In the genomic region with DNA sequence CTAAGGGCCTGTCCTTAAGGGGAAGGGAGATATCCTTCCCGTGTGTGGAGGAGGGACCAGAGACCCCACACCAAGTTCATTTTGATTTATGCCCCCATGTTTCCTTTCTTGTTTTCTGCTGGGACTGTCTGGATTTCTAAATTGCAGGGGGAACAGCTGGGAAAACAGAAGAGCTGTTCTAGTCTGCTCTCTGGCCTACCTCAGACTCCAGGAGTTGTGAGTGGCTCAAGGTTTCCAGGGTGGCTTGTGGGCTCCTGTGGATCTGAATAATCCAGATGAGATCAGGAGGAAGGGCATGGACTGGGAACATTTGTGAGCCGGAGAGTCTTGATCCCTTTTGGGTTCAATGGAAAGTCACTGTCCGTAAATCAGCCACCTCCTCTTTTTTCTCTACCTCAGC, we compare ENCODE assay signal across 23 mouse cellular contexts. TPM values are rescaled to one million over a fixed set of nuclear protein-coding genes. Genes with fewer than 3 reads are reported as not detected.
"Had no signal": no experiment of that assay in that cellular context is flagged by ENCODE, and none has a peak within 500 bp of the region (broad histone marks: within the 10 kb centered on the region; RNA-seq: fewer than 3 reads in every experiment).

No protein-coding gene starts in this region.

- H3K9ac ChIP-seq: limb, embryonic 12.5 days; liver, embryonic 13.5 days; liver, postnatal 0 days; lung, embryonic 15.5 days; midbrain, embryonic 13.5 days; neural tube, embryonic 12.5 days; stomach, embryonic 15.5 days had no signal

- DNase-seq: kidney, adult 11 months; kidney, postnatal 14 days; layer of hippocampus, adult 9-11 months; layer of hippocampus, postnatal 36 days; liver; liver, embryonic 13.5 days; liver, postnatal 0 days; lung, postnatal 14 days; retina, postnatal 1 day; right cerebral cortex, postnatal 14 days; thymus, adult 2 months; thymus, postnatal 25 days had no signal

- H3K27ac ChIP-seq: limb, embryonic 12.5 days; liver, embryonic 13.5 days; lung, embryonic 15.5 days; macrophage; midbrain, embryonic 13.5 days; neural tube, embryonic 12.5 days; stomach, embryonic 15.5 days had no signal

- H3K4me2 ChIP-seq: limb, embryonic 12.5 days; liver, embryonic 13.5 days; lung, embryonic 15.5 days; midbrain, embryonic 13.5 days; neural tube, embryonic 12.5 days; stomach, embryonic 15.5 days had no signal

- H3K36me3 ChIP-seq: limb, embryonic 12.5 days; liver, embryonic 13.5 days; lung, embryonic 15.5 days; midbrain, embryonic 13.5 days; neural tube, embryonic 12.5 days; stomach, embryonic 15.5 days had no signal

- H3K27me3 ChIP-seq: limb, embryonic 12.5 days; lung, embryonic 15.5 days; midbrain, embryonic 13.5 days; neural tube, embryonic 12.5 days; stomach, embryonic 15.5 days had no signal

- ATAC-seq: liver, postnatal 0 days; midbrain, embryonic 13.5 days had no signal

- H3K4me1 ChIP-seq: liver, embryonic 13.5 days; stomach, embryonic 15.5 days had no signal

- H3K9me3 ChIP-seq: limb, embryonic 12.5 days; liver, embryonic 13.5 days; lung, embryonic 15.5 days; midbrain, embryonic 13.5 days; neural tube, embryonic 12.5 days; stomach, embryonic 15.5 days had no signal

- H3K4me3 ChIP-seq: limb, embryonic 12.5 days; liver, embryonic 13.5 days; lung, embryonic 15.5 days; midbrain, embryonic 13.5 days; neural tube, embryonic 12.5 days; stomach, embryonic 15.5 days had no signal

RNA-seq across cellular contexts. Expression of gene Gm33543, which starts 17.1 kb away (rescaled TPM):
- total RNA-seq: layer of hippocampus, postnatal 36 days; megakaryocyte-erythroid progenitor cell, adult 5-6 weeks; midbrain, postnatal 0 days had no signal
- polyA plus RNA-seq: limb, embryonic 12.5 days; liver, embryonic 13.5 days; lung, embryonic 15.5 days; macrophage; midbrain, embryonic 13.5 days; neural tube, embryonic 12.5 days; spleen, adult 2 months; stomach, embryonic 15.5 days; testis, adult 2 months; urinary bladder, adult 2 months had no signal
